8 mouse cellular contexts compared by ENCODE assay signal in the genomic region with DNA sequence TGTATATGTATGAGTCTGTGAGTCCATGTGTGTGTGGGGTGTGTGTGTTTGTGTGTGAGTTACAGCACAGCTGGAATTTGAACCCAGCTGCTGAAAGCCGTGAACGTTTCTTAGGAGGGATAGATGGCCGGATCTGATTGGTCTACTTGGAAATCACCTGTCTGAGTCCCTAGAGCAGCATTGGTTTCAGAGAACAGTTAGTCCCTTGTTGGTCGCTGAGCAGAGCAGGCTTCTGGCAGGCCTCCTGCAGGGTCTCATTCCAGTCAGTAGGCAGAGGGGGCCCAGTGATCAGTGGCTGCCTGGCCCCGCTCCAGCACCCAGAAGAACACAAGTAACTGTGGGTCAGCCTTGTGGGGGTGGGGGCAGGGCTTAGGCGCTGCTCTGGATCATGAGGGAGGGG. TPM values are rescaled to one million over a fixed set of nuclear protein-coding genes. Genes with fewer than 3 reads are reported as not detected.
DNase-seq lines count a peak whose midpoint lies in the region; ATAC-seq lines count a peak whose summit lies in the region.

No protein-coding gene starts in this region.

- H3K4me2 ChIP-seq in heart, embryonic 11.5 days = no peak overlapping the region
- H3K4me2 ChIP-seq in stomach, embryonic 16.5 days (ENCODE audit: low read depth, low read length) = no peak overlapping the region

- no peak overlapping the region for H3K4me3 ChIP-seq in heart, embryonic 11.5 days (ENCODE audit: low read depth, low read length)
- H3K4me3 ChIP-seq in stomach, embryonic 16.5 days (replicated peaks; ENCODE audit: low read length) = no peak overlapping the region

- H3K9me3 ChIP-seq in heart, embryonic 11.5 days (replicated peaks; ENCODE audit: control insufficient read depth, low read length) = no peaks in the 10 kb centered on the region
- no peaks in the 10 kb centered on the region for H3K9me3 ChIP-seq in stomach, embryonic 16.5 days (replicated peaks; ENCODE audit: control insufficient read depth, low read length)

- H3K4me1 ChIP-seq in heart, embryonic 11.5 days (ENCODE audit: control insufficient read depth, insufficient read depth, low read length) = peaks cover 31% of the 10 kb centered on the region
- peaks cover 8% of the 10 kb centered on the region for H3K4me1 ChIP-seq in stomach, embryonic 16.5 days (ENCODE audit: control insufficient read depth, insufficient read depth, low read length)

- H3K9ac ChIP-seq in heart, embryonic 11.5 days (ENCODE audit: low read depth, low read length) = 0 out of 2 replicates have a peak overlapping the region, but pooled peaks have one; percentile 10
- no peak overlapping the region for H3K9ac ChIP-seq in stomach, embryonic 16.5 days (ENCODE audit: low read length)

- H3K36me3 ChIP-seq in heart, embryonic 11.5 days (ENCODE audit: control insufficient read depth, insufficient read depth, low read length) = no peaks in the 10 kb centered on the region; the same call in none of the 2 replicates
- no peaks in the 10 kb centered on the region for H3K36me3 ChIP-seq in stomach, embryonic 16.5 days (ENCODE audit: control insufficient read depth, insufficient read depth, low read length)

- WGBS in heart, embryonic 11.5 days (ENCODE audit: insufficient replicate concordance) = 48% methylated on average over 6 of the region's 6 CpGs
- 41% methylated on average over 6 of the region's 6 CpGs for WGBS in stomach, embryonic 16.5 days

- no peak for ATAC-seq in heart, embryonic 11.5 days (replicated peaks; ENCODE audit: insufficient number of reproducible peaks, low FRiP score, low TSS enrichment)
- peak; percentile 23; the same call in 1 of the 2 replicates for ATAC-seq in stomach, embryonic 16.5 days (ENCODE audit: insufficient read depth, low FRiP score)

- DNase-seq in heart, adult 8-10 months (ENCODE audit: low spot score) = no peak
- peak; percentile 85 to 90 for DNase-seq in right cerebral cortex, postnatal 10 days (ENCODE audit: low spot score in 2 of 2)
- DNase-seq in right cerebral cortex, adult 18-20 months = no peak
- peak; percentile 64 to 71 for DNase-seq in layer of hippocampus, postnatal 10 days (ENCODE audit: low spot score in 2 of 2)
- no peak for DNase-seq in embryo, embryonic 10.5 days (ENCODE audit: low spot score)
- no peak for DNase-seq in urinary bladder, adult 18-20 months (ENCODE audit: low spot score in 2 of 2)

- H3K27me3 ChIP-seq in heart, embryonic 11.5 days (ENCODE audit: control insufficient read depth, insufficient read depth, low read length) = no peaks in the 10 kb centered on the region
- no peaks in the 10 kb centered on the region for H3K27me3 ChIP-seq in stomach, embryonic 16.5 days (ENCODE audit: control insufficient read depth, insufficient read depth, low read length)

- H3K27ac ChIP-seq in heart, embryonic 11.5 days (ENCODE audit: low read depth, low read length) = peak overlapping the region; percentile 22; the same call in 1 of the 2 replicates
- peak overlapping the region; percentile 6; the same call in 1 of the 2 replicates for H3K27ac ChIP-seq in stomach, embryonic 16.5 days (ENCODE audit: low read length)

RNA-seq across cellular contexts. Expression of gene Ppard, which starts 12.2 kb away (rescaled TPM):
- polyA plus RNA-seq in heart, embryonic 11.5 days (2014; fragmentation: Nextera tagmentation; extraction: Ambion mirVana) = 1.8 and 2.0 TPM in 2 replicates
- 10 to 100 TPM; 32.4 to 33.8 (median 33.1) TPM for total RNA-seq in heart, adult 8-10 months (2022)
- 10 to 100 TPM; 25.8 to 29.0 TPM for total RNA-seq in layer of hippocampus, postnatal 10 days (2021)
- 2.8 and 3.0 TPM in 2 replicates for polyA plus RNA-seq in stomach, embryonic 16.5 days (2015; fragmentation: Nextera tagmentation; extraction: Ambion mirVana)

RNA-seq across cellular contexts. Expression of gene Def6, which starts 37.1 kb away (rescaled TPM):
- 2.6 and 2.8 TPM in 2 replicates for polyA plus RNA-seq in heart, embryonic 11.5 days (2014; fragmentation: Nextera tagmentation; extraction: Ambion mirVana)
- total RNA-seq in heart, adult 8-10 months (2022) = 1 to 10 TPM; 2.5 to 4.0 (median 3.6) TPM
- total RNA-seq in layer of hippocampus, postnatal 10 days (2021) = 1 to 10 TPM; 6.4 to 7.1 TPM
- polyA plus RNA-seq in stomach, embryonic 16.5 days (2015; fragmentation: Nextera tagmentation; extraction: Ambion mirVana) = 8.5 and 8.8 TPM in 2 replicates

Comparison
In these comparisons a context has a peak if more than half of its experiments do, and no peak if none do; other contexts are left out.
1. DNase-seq: peak in right cerebral cortex, postnatal 10 days (2 of 2) and layer of hippocampus, postnatal 10 days (2 of 2); none in heart, adult 8-10 months (single experiment), right cerebral cortex, adult 18-20 months (single experiment), embryo, embryonic 10.5 days (single experiment) and urinary bladder, adult 18-20 months (0 of 2).